Mouse (Mus musculus): ENCODE data around the gene Emx2. TPM values are rescaled to one million over a fixed set of nuclear protein-coding genes. Genes with fewer than 3 reads are reported as not detected.

Emx2 gene
- total RNA-seq, 4 experiments from 2014 or later, result 0.10 to 0.15 TPM; not detected in 2

Other genes with a start within 250 kb of the Emx2 start
- gene Kcnk18, start 239.2 kb upstream of the Emx2 start, total RNA-seq (2022), result not detected
- gene Slc18a2, start 197.5 kb upstream of the Emx2 start, total RNA-seq (2022), result 10 to 100 TPM; 15.3 to 29.0 (median 22.7) TPM
- gene Rps12-ps3, start 136.1 kb upstream of the Emx2 start, total RNA-seq (2022), result 100 to 1,000 TPM; 398 to 666 (median 560) TPM
- gene Pdzd8, start 112.6 kb upstream of the Emx2 start, total RNA-seq (2022), result 10 to 100 TPM; 31.1 to 37.7 (median 35.6) TPM